Mouse (Mus musculus): Measurements from ENCODE around the gene Nanp. TPM values are rescaled to one million over a fixed set of nuclear protein-coding genes. Genes with fewer than 3 reads are reported as not detected.

Gene Nanp
- polyA plus RNA-seq (2012; rRNA removed), result 13.2 and 16.4 TPM in 2 replicates
- polyA plus RNA-seq (2014; fragmentation: Nextera tagmentation; extraction: Ambion mirVana), result 41.8 and 46.4 TPM in 2 replicates

DNA sequence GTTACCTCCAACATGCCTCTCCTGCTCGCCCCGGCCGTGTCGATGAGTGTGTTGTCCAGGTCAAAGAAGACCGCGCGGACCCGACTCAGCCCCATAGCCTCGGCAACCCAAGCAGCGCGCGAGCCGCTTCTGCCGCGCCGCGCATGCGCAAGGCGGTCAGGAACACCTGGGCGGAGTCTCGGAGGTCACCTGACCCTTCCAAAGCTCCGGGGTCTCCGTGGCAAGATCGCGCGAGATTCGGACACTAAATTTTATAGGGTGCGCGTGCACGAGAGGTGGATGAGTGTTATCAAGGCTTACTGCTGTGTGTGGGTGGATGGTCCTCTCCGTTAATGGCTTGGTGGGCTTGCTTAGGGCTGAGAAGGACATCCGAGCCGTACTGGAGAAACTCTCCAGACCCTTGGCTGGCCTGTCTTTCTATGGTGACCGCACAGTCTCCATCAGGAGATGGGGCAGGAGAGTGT, at the start of gene Nanp, which contains the start of gene Ninl:
Gene Nanp, minus strand, starts transcription at position 167 of the 464 bp plus-strand sequence.
Gene Ninl, minus strand, starts transcription at position 151 of the 464 bp plus-strand sequence.
- DNase-seq (ENCODE audit: low spot score) (peak; percentile 94), ATAC-seq (ENCODE audit: low FRiP score, low read depth) (peak; percentile 99)
- WGBS, result 1% methylated on average over 25 of the region's 34 CpGs
- Histone ChIP-seq H3K36me3 (ENCODE audit: control insufficient read depth, insufficient read depth, low read length) (0 out of 2 replicates have a peak, but pooled peaks cover 6% of the 10 kb centered on the region), H3K9ac (ENCODE audit: low read depth, low read length, severe bottlenecking) (peak within 1 kb of the TSS; percentile 97), H3K27ac (replicated peaks; ENCODE audit: low read depth, low read length) (peak within 1 kb of the TSS; percentile 81), H3K9me3 (ENCODE audit: control insufficient read depth, low read length) (no peaks in the 10 kb centered on the region; the same call in 1 of the 2 replicates), H3K4me1 (ENCODE audit: control insufficient read depth, insufficient read depth, low read length) (peaks cover 11% of the 10 kb centered on the region), H3K4me3 (replicated peaks; ENCODE audit: low read length) (peak within 1 kb of the TSS; percentile 91), H3K27me3 (ENCODE audit: control insufficient read depth, insufficient read depth, low read length) (no peaks in the 10 kb centered on the region), H3K4me2 (replicated peaks; ENCODE audit: low read depth, low read length, severe bottlenecking) (peak within 1 kb of the TSS; percentile 83)
- peak; percentile 54; the same call in 1 of the 2 replicates for TF ChIP-seq POLR2A (IDR thresholded peaks at IDR 0.05; ENCODE audit: borderline replicate concordance, extremely low read depth, insufficient read depth, insufficient read length)

DNA sequence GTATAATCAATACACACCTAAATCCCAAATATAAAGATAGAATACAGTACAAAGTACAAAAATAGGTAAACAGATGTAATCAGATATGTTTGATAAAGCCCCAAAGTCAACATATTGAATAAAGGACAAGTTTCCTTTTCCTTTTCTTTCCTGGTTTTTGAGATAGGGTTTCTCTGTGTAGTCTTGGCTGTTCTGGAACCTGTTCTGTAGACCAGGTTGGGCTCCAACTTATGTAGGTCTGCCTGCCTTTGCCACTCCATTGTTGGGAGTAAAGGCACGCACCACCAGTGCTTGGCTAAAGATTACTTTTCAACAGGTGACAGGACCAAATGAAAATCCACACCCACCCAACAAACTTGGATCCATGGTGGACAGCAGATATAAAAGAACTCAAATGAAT, 17.4 kb upstream of the Nanp start:
- Histone ChIP-seq H3K9me3 (ENCODE audit: control insufficient read depth, low read length) (no peaks in the 10 kb centered on the region; the same call in 1 of the 2 replicates), H3K9ac (ENCODE audit: low read depth, low read length, severe bottlenecking) (no peak overlapping the region), H3K27ac (replicated peaks; ENCODE audit: low read depth, low read length) (no peak overlapping the region), H3K4me3 (replicated peaks; ENCODE audit: low read length) (no peak overlapping the region), H3K36me3 (ENCODE audit: control insufficient read depth, insufficient read depth, low read length) (no peaks in the 10 kb centered on the region), H3K4me2 (replicated peaks; ENCODE audit: low read depth, low read length, severe bottlenecking) (no peak overlapping the region), H3K4me1 (ENCODE audit: control insufficient read depth, insufficient read depth, low read length) (no peaks in the 10 kb centered on the region), H3K27me3 (ENCODE audit: control insufficient read depth, insufficient read depth, low read length) (no peaks in the 10 kb centered on the region)
- no peak for ATAC-seq (ENCODE audit: low FRiP score, low read depth)
- TF ChIP-seq POLR2A (IDR thresholded peaks at IDR 0.05; ENCODE audit: borderline replicate concordance, extremely low read depth, insufficient read depth, insufficient read length), result no peak
- 89% methylated on average over 1 of the region's 1 CpGs for WGBS
- DNase-seq (ENCODE audit: low spot score), result no peak

DNA sequence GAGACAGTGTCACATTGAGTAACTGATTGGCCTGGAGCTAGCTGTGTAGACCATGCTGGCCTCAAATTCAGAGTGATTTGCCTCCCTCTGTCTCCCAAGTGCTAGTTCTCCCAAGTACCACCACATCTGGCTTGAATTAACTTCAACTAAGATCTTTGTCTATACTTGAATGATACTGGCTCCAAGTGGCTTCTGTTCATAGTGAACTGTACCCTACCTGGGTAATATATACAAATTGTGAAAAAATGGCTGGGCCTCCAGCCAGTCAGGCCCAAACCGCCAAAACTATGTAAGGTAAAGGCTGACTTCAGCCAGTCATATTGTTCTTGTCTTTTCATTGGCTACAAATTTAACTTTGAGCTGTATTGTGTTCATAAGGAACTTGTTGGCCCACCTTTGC, 1.2 kb upstream of the Nanp start:
- Histone ChIP-seq H3K27ac (replicated peaks; ENCODE audit: low read depth, low read length) (no peak overlapping the region), H3K4me3 (replicated peaks; ENCODE audit: low read length) (no peak overlapping the region), H3K4me1 (ENCODE audit: control insufficient read depth, insufficient read depth, low read length) (peaks cover 11% of the 10 kb centered on the region), H3K27me3 (ENCODE audit: control insufficient read depth, insufficient read depth, low read length) (no peaks in the 10 kb centered on the region), H3K36me3 (ENCODE audit: control insufficient read depth, insufficient read depth, low read length) (no peaks in the 10 kb centered on the region), H3K4me2 (replicated peaks; ENCODE audit: low read depth, low read length, severe bottlenecking) (no peak overlapping the region), H3K9ac (ENCODE audit: low read depth, low read length, severe bottlenecking) (no peak overlapping the region), H3K9me3 (ENCODE audit: control insufficient read depth, low read length) (no peaks in the 10 kb centered on the region; the same call in 1 of the 2 replicates)
- DNase-seq (ENCODE audit: low spot score), result no peak
- ATAC-seq (ENCODE audit: low FRiP score, low read depth), result no peak
- 88% methylated on average over 1 of the region's 1 CpGs for WGBS
- no peak for TF ChIP-seq POLR2A (IDR thresholded peaks at IDR 0.05; ENCODE audit: borderline replicate concordance, extremely low read depth, insufficient read depth, insufficient read length)

DNA sequence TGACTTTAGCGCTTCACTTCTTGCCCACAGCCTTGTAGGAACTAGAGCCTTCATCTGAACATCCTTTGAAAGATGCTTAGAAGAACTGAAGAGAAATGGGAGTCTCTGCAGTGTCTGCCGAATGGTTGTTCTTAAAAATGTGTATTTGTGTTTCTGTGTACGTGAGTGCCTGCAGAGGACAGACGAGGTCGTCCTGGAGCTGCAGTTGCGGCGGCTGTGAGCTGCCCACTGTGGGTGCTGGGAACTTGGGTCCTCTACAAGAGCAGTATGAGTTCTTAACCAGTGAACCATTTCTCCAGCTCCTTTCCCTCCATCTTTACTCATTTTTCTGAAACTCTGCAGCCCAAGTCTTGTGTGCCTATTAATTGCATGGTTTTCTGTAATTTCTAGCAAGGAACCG, 528 bp upstream of the Nanp start:
- H3K36me3 ChIP-seq (ENCODE audit: control insufficient read depth, insufficient read depth, low read length), result 0 out of 2 replicates have a peak, but pooled peaks cover 2% of the 10 kb centered on the region
- DNase-seq (ENCODE audit: low spot score) (no peak), ATAC-seq (ENCODE audit: low FRiP score, low read depth) (no peak)
- H3K4me1 ChIP-seq (ENCODE audit: control insufficient read depth, insufficient read depth, low read length), result peaks cover 11% of the 10 kb centered on the region
- TF ChIP-seq POLR2A (IDR thresholded peaks at IDR 0.05; ENCODE audit: borderline replicate concordance, extremely low read depth, insufficient read depth, insufficient read length), result no peak
- no peaks in the 10 kb centered on the region for H3K27me3 ChIP-seq (ENCODE audit: control insufficient read depth, insufficient read depth, low read length)
- WGBS, result 41% methylated on average over 8 of the region's 8 CpGs
- no peak overlapping the region for H3K27ac ChIP-seq (replicated peaks; ENCODE audit: low read depth, low read length)
- H3K4me2 ChIP-seq (replicated peaks; ENCODE audit: low read depth, low read length, severe bottlenecking), result peak overlapping the region; percentile 83
- peak overlapping the region; percentile 91 for H3K4me3 ChIP-seq (replicated peaks; ENCODE audit: low read length)
- H3K9me3 ChIP-seq (ENCODE audit: control insufficient read depth, low read length), result no peaks in the 10 kb centered on the region; the same call in 1 of the 2 replicates
- H3K9ac ChIP-seq (ENCODE audit: low read depth, low read length, severe bottlenecking), result peak overlapping the region; percentile 97

DNA sequence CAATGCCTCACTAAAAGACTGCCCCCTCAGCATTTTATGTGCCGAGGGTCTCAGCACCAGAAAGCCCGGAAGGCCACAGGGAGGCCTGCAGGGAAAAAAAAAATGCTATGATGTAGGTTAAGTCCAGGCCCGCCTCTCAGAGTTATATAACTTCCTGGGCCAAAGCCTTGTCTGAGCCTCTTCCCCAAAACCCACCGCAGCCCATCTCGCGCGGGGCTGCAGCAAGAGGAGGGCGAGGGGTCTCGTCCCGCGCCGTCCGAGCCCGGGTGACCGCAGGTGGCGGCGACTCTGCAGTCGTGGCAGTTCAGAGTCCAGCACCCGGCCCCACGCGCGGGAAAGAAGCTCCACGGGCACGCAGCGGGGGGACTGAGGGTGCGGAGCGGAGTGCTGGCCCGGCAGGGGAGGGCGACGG, 381 bp downstream of the Nanp start:
- 0% methylated on average over 23 of the region's 30 CpGs for WGBS
- ATAC-seq (ENCODE audit: low FRiP score, low read depth) (peak; percentile 64), DNase-seq (ENCODE audit: low spot score) (peak; percentile 21)
- Histone ChIP-seq H3K9me3 (ENCODE audit: control insufficient read depth, low read length) (no peaks in the 10 kb centered on the region; the same call in 1 of the 2 replicates), H3K4me3 (replicated peaks; ENCODE audit: low read length) (peak overlapping the region; percentile 91), H3K27me3 (ENCODE audit: control insufficient read depth, insufficient read depth, low read length) (no peaks in the 10 kb centered on the region), H3K36me3 (ENCODE audit: control insufficient read depth, insufficient read depth, low read length) (0 out of 2 replicates have a peak, but pooled peaks cover 6% of the 10 kb centered on the region), H3K4me2 (replicated peaks; ENCODE audit: low read depth, low read length, severe bottlenecking) (peak overlapping the region; percentile 83), H3K4me1 (ENCODE audit: control insufficient read depth, insufficient read depth, low read length) (peaks cover 11% of the 10 kb centered on the region), H3K9ac (ENCODE audit: low read depth, low read length, severe bottlenecking) (peak overlapping the region; percentile 97), H3K27ac (replicated peaks; ENCODE audit: low read depth, low read length) (peak overlapping the region; percentile 81)
- TF ChIP-seq POLR2A (IDR thresholded peaks at IDR 0.05; ENCODE audit: borderline replicate concordance, extremely low read depth, insufficient read depth, insufficient read length), result no peak

All from limb, embryonic 14.5 days (tissue).